Mouse (Mus musculus) MEL (cell line): Measurements from ENCODE around the gene Znhit6.

ENCODE experiments used
- BHLHE40 ChIP-seq: IDR thresholded peaks from 2 replicates; pipeline ENCODE4 v1.6.1; 2012; ENCODE audit warnings: low read depth, mild to moderate bottlenecking, inconsistent platforms, low read length, improper control_type of control experiment, borderline replicate concordance
- CHD2 ChIP-seq: IDR thresholded peaks from 2 replicates; pipeline ENCODE4 v1.6.1; 2011; ENCODE audit warnings: low read length, improper control_type of control experiment
- CTCF ChIP-seq, 3 experiments: IDR thresholded peaks in 2 of 3; conservative IDR thresholded peaks in 1 of 3; 2 replicates each; pipeline ENCODE4 v1.5.1; 2011 to 2012; ENCODE audit warnings: low read length in 3 of 3, low read depth in 2 of 3, mild to moderate bottlenecking in 2 of 3, improper control_type of control experiment in 1 of 3, inconsistent platforms in 1 of 3, mixed read lengths in 1 of 3, moderate library complexity in 1 of 3; ENCODE audit not compliant: control insufficient read depth in 1 of 3, insufficient read depth in 1 of 3, poor library complexity in 1 of 3, severe bottlenecking in 1 of 3
- EP300 ChIP-seq, 2 experiments: IDR thresholded peaks; 2 replicates each; pipeline ENCODE4 v1.6.1; 2011; ENCODE audit warnings: improper control_type of control experiment in 2 of 2, low read length in 2 of 2, low read depth in 1 of 2, mild to moderate bottlenecking in 1 of 2
- MAX ChIP-seq: IDR thresholded peaks from 2 replicates; pipeline ENCODE4 v1.6.1; 2011; ENCODE audit warnings: low read length, improper control_type of control experiment
- MEF2A ChIP-seq: IDR thresholded peaks from 2 replicates; pipeline ENCODE4 v1.6.1; 2014; ENCODE audit warnings: low read depth, mild to moderate bottlenecking, inconsistent platforms, low read length, improper control_type of control experiment; ENCODE audit not compliant: poor library complexity, insufficient replicate concordance, severe bottlenecking; ENCODE audit errors: extremely low read depth
- POLR2A ChIP-seq, 2 experiments: IDR thresholded peaks; 2 replicates each; pipeline ENCODE4 v1.6.1; 2011 to 2012; ENCODE audit warnings: low read length in 2 of 2, mild to moderate bottlenecking in 2 of 2, control low read depth in 1 of 2, improper control_type of control experiment in 1 of 2, low read depth in 1 of 2, moderate library complexity in 1 of 2; ENCODE audit not compliant: control insufficient read depth in 1 of 2, insufficient read depth in 1 of 2, poor library complexity in 1 of 2
- POLR2AphosphoS5 ChIP-seq: IDR thresholded peaks from 2 replicates; pipeline ENCODE4 v1.6.1; 2012; ENCODE audit warnings: low read depth, borderline replicate concordance, mild to moderate bottlenecking, inconsistent platforms, low read length, moderate library complexity, mixed read lengths
- TAL1 ChIP-seq: IDR thresholded peaks from 2 replicates; pipeline ENCODE4 v1.6.1; 2012; ENCODE audit warnings: mild to moderate bottlenecking, inconsistent platforms, low read length, moderate library complexity, mixed read lengths
- USF1 ChIP-seq: IDR thresholded peaks from 2 replicates; pipeline ENCODE4 v1.6.1; 2014; ENCODE audit warnings: low read depth, mild to moderate bottlenecking, inconsistent platforms, low read length, improper control_type of control experiment, moderate library complexity
- ZC3H11A ChIP-seq: IDR thresholded peaks from 2 replicates; pipeline ENCODE4 v1.6.1; 2012; ENCODE audit warnings: low read depth, mild to moderate bottlenecking, inconsistent platforms, low read length, improper control_type of control experiment
- ZMIZ1 ChIP-seq: IDR thresholded peaks from 2 replicates; pipeline ENCODE4 v1.6.1; 2012; ENCODE audit warnings: low read depth, mild to moderate bottlenecking, inconsistent platforms, low read length, improper control_type of control experiment, moderate library complexity
- ZNF384 ChIP-seq: IDR thresholded peaks from 2 replicates; pipeline ENCODE4 v1.6.1; 2012; ENCODE audit warnings: low read depth, mild to moderate bottlenecking, inconsistent platforms, low read length, improper control_type of control experiment

DNA sequence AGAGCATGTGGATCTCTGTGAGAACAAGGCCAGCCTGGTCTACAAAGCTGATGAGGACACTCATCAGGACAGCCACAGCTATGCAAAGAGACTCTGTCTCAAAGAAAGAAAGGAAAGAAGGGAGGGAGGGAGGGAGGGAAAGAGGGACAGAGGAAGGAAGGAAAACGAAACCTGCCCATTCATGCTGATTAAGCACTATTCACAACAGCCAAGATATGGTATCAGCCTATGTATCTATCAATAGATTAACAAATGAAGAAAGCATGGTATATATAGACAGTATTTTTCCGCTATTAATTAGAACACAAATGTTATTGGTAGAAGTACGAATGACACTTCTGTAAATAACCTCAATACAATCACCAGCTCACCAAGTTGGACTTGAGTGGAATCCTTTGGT is 1.5 kb upstream of the Znhit6 start:
- no peak for TF ChIP-seq EP300 (IDR thresholded peaks at IDR 0.05; ENCODE audit: low read depth in 1 of 2, low read length in 2 of 2)
- TF ChIP-seq CTCF (IDR thresholded peaks at IDR 0.05 in 2 of 3, conservative IDR thresholded peaks at IDR 0.05 in 1 of 3; ENCODE audit: control insufficient read depth in 1 of 3, insufficient read depth in 1 of 3, low read depth in 2 of 3, low read length in 3 of 3, poor library complexity in 1 of 3, severe bottlenecking in 1 of 3): no peak
- no peak for TF ChIP-seq POLR2AphosphoS5
- TF ChIP-seq POLR2A (IDR thresholded peaks at IDR 0.05; ENCODE audit: control insufficient read depth in 1 of 2, insufficient read depth in 1 of 2, low read depth in 1 of 2, low read length in 2 of 2, poor library complexity in 1 of 2): no peak
- TF ChIP-seq TAL1: no peak
- no peak for TF ChIP-seq ZNF384
- TF ChIP-seq ZMIZ1: no peak
- TF ChIP-seq MEF2A: no peak
- TF ChIP-seq BHLHE40: no peak
- TF ChIP-seq ZC3H11A: no peak
- TF ChIP-seq CHD2: no peak
- no peak for TF ChIP-seq USF1
- no peak for TF ChIP-seq MAX
